Mouse (Mus musculus): ENCODE data around the gene Btbd11. TPM values are rescaled to one million over a fixed set of nuclear protein-coding genes. Genes with fewer than 3 reads are reported as not detected.

Gene Btbd11
- 15.9 and 16.7 TPM in 2 replicates for polyA plus RNA-seq (2012; rRNA removed)

GRCm38 (mm10) chr10:85386605-85387218 is at the start of gene Btbd11:
Btbd11 (plus strand) TSS chr10:85386814.

Other genes starting within 250 kb of the Btbd11 start
- 18.3 and 18.8 TPM in 2 replicates for gene Cry1, start 201.8 kb upstream of the Btbd11 start, polyA plus RNA-seq (2012; rRNA removed)